Mouse (Mus musculus): ENCODE results near the gene Smg8.

- TF ChIP-seq CTCF (conservative IDR thresholded peaks at IDR 0.05 in 1 of 2, IDR thresholded peaks at IDR 0.05 in 1 of 2; ENCODE audit: low read depth in 2 of 2, low read length in 2 of 2) (no peak), POLR2A (IDR thresholded peaks at IDR 0.05; ENCODE audit: low read depth, low read length) (no peak), POLR2AphosphoS2 (IDR thresholded peaks at IDR 0.05; ENCODE audit: low read depth, low read length) (no peak)
Measured at GRCm38 (mm10) chr11:87121864-87122263, 35.3 kb upstream of the Smg8 start.
